Mouse (Mus musculus) liver, adult 2 months (tissue): Measurements from ENCODE around the gene Aff3.

Experiments used
- CTCF ChIP-seq: fragments of 200-500 bp; IDR thresholded peaks from 2 replicates; pipeline ENCODE4 v1.5.1; 2011; ENCODE audit warnings: low read depth, low read length, control low read depth
- POLR2A ChIP-seq: fragments of 200-500 bp; IDR thresholded peaks from 2 replicates; pipeline ENCODE4 v1.6.1; 2011; ENCODE audit warnings: low read length, control low read depth; ENCODE audit not compliant: insufficient read depth; ENCODE audit errors: extremely low read depth

DNA sequence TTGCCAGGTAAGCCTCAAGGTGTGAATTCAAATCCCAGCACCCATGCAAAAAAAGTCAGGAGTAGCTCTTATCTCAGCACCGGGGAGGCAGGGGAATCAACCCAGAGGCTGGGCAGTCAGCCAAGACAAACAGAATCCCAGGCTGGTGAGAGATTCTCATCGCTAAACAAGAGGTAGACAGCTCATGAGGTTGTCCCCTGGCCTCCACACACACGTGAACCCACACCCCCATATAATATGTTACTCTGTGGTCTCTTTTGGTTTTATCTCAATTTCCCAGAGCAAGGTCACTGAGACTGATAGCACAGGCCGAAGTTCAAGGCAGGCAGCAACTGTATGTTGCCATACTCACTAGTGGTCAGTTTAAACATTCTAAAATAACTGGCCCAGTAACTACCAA is 422.2 kb downstream of the Aff3 start:
- TF ChIP-seq CTCF (no peak), POLR2A (no peak)
